Mouse (Mus musculus): ENCODE measurements around the gene 9130213A22Rik.

Gene 9130213A22Rik

GRCm38 (mm10) chr11:69077316-69077715 lies 45.1 kb downstream of the 9130213A22Rik start:
- no peak for DNase-seq (ENCODE audit: extremely low read depth, insufficient read length, low spot score)

- no peak for DNase-seq (ENCODE audit: extremely low read depth, insufficient read length, low spot score)
Measured at GRCm38 (mm10) chr11:69076572-69076971, 45.8 kb downstream of the 9130213A22Rik start.

GRCm38 (mm10) chr11:69075764-69076479 lies 46.5 kb downstream of the 9130213A22Rik start:
- peak; percentile 82 for DNase-seq (ENCODE audit: extremely low read depth, insufficient read length, low spot score)

GRCm38 (mm10) chr11:69074776-69075069 lies 47.7 kb downstream of the 9130213A22Rik start:
- no peak for DNase-seq (ENCODE audit: extremely low read depth, insufficient read length, low spot score)

- no peak for DNase-seq (ENCODE audit: extremely low read depth, insufficient read length, low spot score)
Measured at GRCm38 (mm10) chr11:69073951-69074775, 48.2 kb downstream of the 9130213A22Rik start.

GRCm38 (mm10) chr11:69073065-69073888 lies 49.1 kb downstream of the 9130213A22Rik start:
- peak; percentile 77 for DNase-seq (ENCODE audit: extremely low read depth, insufficient read length, low spot score)

GRCm38 (mm10) chr11:69072666-69073064 lies 49.7 kb downstream of the 9130213A22Rik start:
- DNase-seq (ENCODE audit: extremely low read depth, insufficient read length, low spot score), result no peak

GRCm38 (mm10) chr11:69072234-69072633 lies 50.2 kb downstream of the 9130213A22Rik start:
- DNase-seq (ENCODE audit: extremely low read depth, insufficient read length, low spot score), result no peak

GRCm38 (mm10) chr11:69071262-69071661 lies 51.1 kb downstream of the 9130213A22Rik start:
- DNase-seq (ENCODE audit: extremely low read depth, insufficient read length, low spot score), result no peak

GRCm38 (mm10) chr11:69070590-69071222 lies 51.7 kb downstream of the 9130213A22Rik start, which contains the start of gene Tmem107:
TSS of gene Tmem107 (plus strand) at chr11:69070806.
- peak; percentile 100 for DNase-seq (ENCODE audit: extremely low read depth, insufficient read length, low spot score)

GRCm38 (mm10) chr11:69070093-69070492 lies 52.3 kb downstream of the 9130213A22Rik start:
- DNase-seq (ENCODE audit: extremely low read depth, insufficient read length, low spot score), result no peak
